Mouse (Mus musculus) intestine, postnatal 0 days (tissue): ENCODE results near the gene Gm4131. TPM values are rescaled to one million over a fixed set of nuclear protein-coding genes. Genes with fewer than 3 reads are reported as not detected.

Source experiments
- ATAC-seq: fragments of 200-750 bp; cut with Nextera tagmentation; 2 replicates; pipeline ENCODE4 v1.8.0; 2017; ENCODE audit warnings: mild to moderate bottlenecking, moderate TSS enrichment, moderate library complexity
- H3K27ac ChIP-seq: fragments of 300-500 bp; sonication (generic); 2 replicates; pipeline ENCODE4 v1.5.1; 2014; ENCODE audit warnings: mild to moderate bottlenecking, low read depth, low read length, moderate library complexity
- H3K27me3 ChIP-seq: fragments of 300-500 bp; sonication (generic); replicated peaks from 2 replicates; pipeline ENCODE4 v1.6.1; 2014; ENCODE audit warnings: low read length, mixed read lengths; ENCODE audit not compliant: control insufficient read depth, insufficient read depth
- H3K36me3 ChIP-seq: fragments of 300-500 bp; sonication (generic); 2 replicates; pipeline ENCODE4 v1.6.1; 2014; ENCODE audit warnings: mild to moderate bottlenecking, moderate library complexity; ENCODE audit not compliant: control insufficient read depth, insufficient read depth
- H3K4me1 ChIP-seq: fragments of 300-500 bp; sonication (generic); replicated peaks from 2 replicates; pipeline ENCODE4 v1.6.1; 2014; ENCODE audit warnings: antibody characterized with exemption, low read length, mixed read lengths; ENCODE audit not compliant: control insufficient read depth, insufficient read depth
- H3K4me2 ChIP-seq: fragments of 300-500 bp; sonication (generic); replicated peaks from 2 replicates; pipeline ENCODE4 v1.6.1; 2014; ENCODE audit warnings: low read depth, mild to moderate bottlenecking, moderate library complexity
- H3K4me3 ChIP-seq: fragments of 300-500 bp; sonication (generic); 2 replicates; pipeline ENCODE4 v1.5.1; 2014; ENCODE audit warnings: low read depth, low read length
- H3K9ac ChIP-seq: fragments of 300-500 bp; sonication (generic); 2 replicates; pipeline ENCODE4 v1.6.1; 2014; ENCODE audit warnings: mild to moderate bottlenecking, low read depth, low read length
- H3K9me3 ChIP-seq: fragments of 300-500 bp; sonication (generic); 2 replicates; pipeline ENCODE4 v1.6.1; 2016; ENCODE audit warnings: mixed run types; ENCODE audit not compliant: control insufficient read depth
- CTCF ChIP-seq: sonication (generic); IDR thresholded peaks from 2 replicates; pipeline ENCODE4 v1.5.1; 2016; ENCODE audit warnings: low read depth, mild to moderate bottlenecking, control low read depth, antibody characterized with exemption, moderate library complexity
- WGBS: fragments of 180-500 bp; shearing (Covaris S2); extraction: QIAGEN DNeasy Blood & Tissue Kit; methylation state at CpG from one replicate; pipeline ENCODE4 v1.1.7; 2014; 5-methylcytosine and 5-hydroxymethylcytosine counted together
- polyA plus RNA-seq: library from polyadenylated mRNA; unstranded; fragments of >200 nt; fragmentation: Nextera tagmentation; extraction: Ambion mirVana; gene quantifications from 2 replicates; pipeline ENCODE4 v1.2.1, GENCODE M21; 2015

The Gm4131 gene
- polyA plus RNA-seq, 1 experiment from 2014 or later, result 0.77 TPM

GRCm38 (mm10) chr14:62569463-62569862 lies 2.7 kb upstream of the Gm4131 start:
- Histone ChIP-seq H3K4me1 (no peaks in the 10 kb centered on the region; the same call in 1 of the 2 replicates), H3K36me3 (no peaks in the 10 kb centered on the region), H3K9ac (no peak overlapping the region), H3K9me3 (no peaks in the 10 kb centered on the region), H3K27me3 (no peaks in the 10 kb centered on the region), H3K4me2 (no peak overlapping the region), H3K27ac (no peak overlapping the region), H3K4me3 (no peak overlapping the region)
- no peak for ATAC-seq
- WGBS, result 82% methylated on average over 5 of the region's 5 CpGs
- TF ChIP-seq CTCF, result no peak

- TF ChIP-seq CTCF, result no peak
- no peak overlapping the region for H3K27ac ChIP-seq
- no peak overlapping the region for H3K9ac ChIP-seq
- H3K4me2 ChIP-seq, result no peak overlapping the region
- 70% methylated on average over 7 of the region's 7 CpGs for WGBS
- no peaks in the 10 kb centered on the region for H3K36me3 ChIP-seq
- H3K9me3 ChIP-seq, result no peaks in the 10 kb centered on the region
- H3K27me3 ChIP-seq, result no peaks in the 10 kb centered on the region
- H3K4me3 ChIP-seq, result no peak overlapping the region
- no peaks in the 10 kb centered on the region for H3K4me1 ChIP-seq
- no peak for ATAC-seq
Observed at GRCm38 (mm10) chr14:62563679-62564078, 3.0 kb downstream of the Gm4131 start.

- Histone ChIP-seq H3K36me3 (no peaks in the 10 kb centered on the region), H3K4me3 (no peak overlapping the region)
- no peak for TF ChIP-seq CTCF
Observed at GRCm38 (mm10) chr14:62561875-62562748, 4.6 kb downstream of the Gm4131 start.

GRCm38 (mm10) chr14:62557111-62557510 lies 9.6 kb downstream of the Gm4131 start:
- H3K9ac ChIP-seq, result no peak overlapping the region
- H3K27ac ChIP-seq, result no peak overlapping the region
- ATAC-seq, result no peak
- no peaks in the 10 kb centered on the region for H3K36me3 ChIP-seq
- H3K4me3 ChIP-seq, result no peak overlapping the region
- H3K27me3 ChIP-seq, result 0 out of 2 replicates have a peak, but pooled peaks cover 17% of the 10 kb centered on the region
- no peak overlapping the region; the same call in 1 of the 2 replicates for H3K4me2 ChIP-seq
- TF ChIP-seq CTCF, result no peak
- 86% methylated on average over 3 of the region's 3 CpGs for WGBS
- H3K9me3 ChIP-seq, result no peaks in the 10 kb centered on the region
- H3K4me1 ChIP-seq, result peaks cover 6% of the 10 kb centered on the region; the same call in 1 of the 2 replicates

More at GRCm38 (mm10) chr14:62561875-62562748, 4.6 kb downstream of the Gm4131 start:
- H3K9ac ChIP-seq, result no peak overlapping the region
- 55% methylated on average over 17 of the region's 17 CpGs for WGBS
- no peak for ATAC-seq
- H3K9me3 ChIP-seq, result no peaks in the 10 kb centered on the region
- no peak overlapping the region for H3K27ac ChIP-seq
- no peak overlapping the region for H3K4me2 ChIP-seq
- no peaks in the 10 kb centered on the region for H3K4me1 ChIP-seq
- H3K27me3 ChIP-seq, result 0 out of 2 replicates have a peak, but pooled peaks cover 5% of the 10 kb centered on the region

- no peak for TF ChIP-seq CTCF
- H3K4me3 ChIP-seq, result peak overlapping the region; percentile 64
- 0 out of 2 replicates have a peak overlapping the region, but pooled peaks have one; percentile 46 for H3K27ac ChIP-seq
- H3K36me3 ChIP-seq, result no peaks in the 10 kb centered on the region
- H3K4me2 ChIP-seq, result peak overlapping the region; percentile 91
- H3K9me3 ChIP-seq, result no peaks in the 10 kb centered on the region
- WGBS, result 12% methylated on average over 38 of the region's 38 CpGs
- H3K27me3 ChIP-seq, result 0 out of 2 replicates have a peak, but pooled peaks cover 17% of the 10 kb centered on the region
- H3K9ac ChIP-seq, result peak overlapping the region; percentile 55
- H3K4me1 ChIP-seq, result peaks cover 6% of the 10 kb centered on the region; the same call in 1 of the 2 replicates
- peak; percentile 5; the same call in 1 of the 2 replicates for ATAC-seq
Observed at GRCm38 (mm10) chr14:62555840-62556810, 10.6 kb downstream of the Gm4131 start.
